Mouse (Mus musculus): Measurements from ENCODE around the gene Ctrc.
"Not testable (repeated sequence)": the region's sequence is repeated elsewhere in the genome, so short reads cannot be mapped to it uniquely, and the experiment has no call there.

- TF ChIP-seq CTCF (IDR thresholded peaks at IDR 0.05; ENCODE audit: low read depth): peak; percentile 22; the same call in 1 of the 2 replicates
- TF ChIP-seq EP300 (optimal IDR thresholded peaks at IDR 0.05): not testable (repeated sequence)
Measured at GRCm38 (mm10) chr4:141773019-141773418, 73.1 kb downstream of the Ctrc start.

All from stomach, postnatal 0 days (tissue).